Mouse (Mus musculus) liver, embryonic 14.5 days (tissue): ENCODE measurements around the gene Tex19.2.

Experiments
- CTCF ChIP-seq: IDR thresholded peaks from 2 replicates; pipeline ENCODE4 v1.5.1; 2016; ENCODE audit warnings: antibody characterized with exemption, low read depth, control low read depth
- EP300 ChIP-seq: IDR thresholded peaks from 2 replicates; pipeline ENCODE4 v1.6.1; 2016; ENCODE audit warnings: antibody characterized with exemption, low read depth

GRCm38 (mm10) chr11:121134600-121134999 is 16.1 kb upstream of the Tex19.2 start:
- no peak for TF ChIP-seq CTCF
- no peak for TF ChIP-seq EP300
